Mouse (Mus musculus) megakaryocyte, embryonic 14.5 days (primary cell): ENCODE results near the gene Tmem104.

ENCODE experiments used
- FLI1 ChIP-seq: IDR thresholded peaks from 2 replicates; pipeline ENCODE4 v1.6.1; 2012; ENCODE audit warnings: low read length, inconsistent platforms, mixed read lengths
- GATA1 ChIP-seq: IDR thresholded peaks from 3 replicates; pipeline ENCODE4 v1.6.1; 2012; ENCODE audit warnings: mixed read lengths, low read length, inconsistent platforms, borderline replicate concordance

DNA sequence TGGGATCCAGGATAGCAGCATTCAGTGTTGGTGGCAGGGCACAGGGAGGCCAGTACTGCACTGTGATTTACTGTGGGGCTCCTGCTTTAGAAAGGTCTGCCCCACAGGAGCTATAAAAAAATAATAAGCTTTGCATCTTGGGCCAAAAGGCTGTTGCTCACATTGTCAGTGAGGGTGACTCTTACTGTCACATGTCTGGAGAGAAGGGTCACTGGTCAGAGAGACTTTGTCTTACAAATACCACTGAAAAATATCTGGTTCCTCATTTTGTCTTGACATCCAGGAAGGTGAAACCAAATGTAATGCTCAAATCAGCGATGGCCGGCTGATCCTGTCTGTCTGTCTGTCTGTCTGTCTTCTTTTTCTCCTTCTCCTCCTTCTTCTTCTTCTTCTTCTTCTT, 45.3 kb upstream of the Tmem104 start:
- TF ChIP-seq GATA1 (no peak), FLI1 (no peak)
